Mouse (Mus musculus) thymus, postnatal 10 days (tissue): ENCODE results near the gene Fam173a.
"Not testable (repeated sequence)": the region's sequence is repeated elsewhere in the genome, so short reads cannot be mapped to it uniquely, and the experiment has no call there.

Experiments
- DNase-seq, 2 experiments: peaks; one replicate each; pipeline ENCODE4 v3.0.0; 2021; ENCODE audit warnings: low spot score in 2 of 2

The Fam173a gene

DNA sequence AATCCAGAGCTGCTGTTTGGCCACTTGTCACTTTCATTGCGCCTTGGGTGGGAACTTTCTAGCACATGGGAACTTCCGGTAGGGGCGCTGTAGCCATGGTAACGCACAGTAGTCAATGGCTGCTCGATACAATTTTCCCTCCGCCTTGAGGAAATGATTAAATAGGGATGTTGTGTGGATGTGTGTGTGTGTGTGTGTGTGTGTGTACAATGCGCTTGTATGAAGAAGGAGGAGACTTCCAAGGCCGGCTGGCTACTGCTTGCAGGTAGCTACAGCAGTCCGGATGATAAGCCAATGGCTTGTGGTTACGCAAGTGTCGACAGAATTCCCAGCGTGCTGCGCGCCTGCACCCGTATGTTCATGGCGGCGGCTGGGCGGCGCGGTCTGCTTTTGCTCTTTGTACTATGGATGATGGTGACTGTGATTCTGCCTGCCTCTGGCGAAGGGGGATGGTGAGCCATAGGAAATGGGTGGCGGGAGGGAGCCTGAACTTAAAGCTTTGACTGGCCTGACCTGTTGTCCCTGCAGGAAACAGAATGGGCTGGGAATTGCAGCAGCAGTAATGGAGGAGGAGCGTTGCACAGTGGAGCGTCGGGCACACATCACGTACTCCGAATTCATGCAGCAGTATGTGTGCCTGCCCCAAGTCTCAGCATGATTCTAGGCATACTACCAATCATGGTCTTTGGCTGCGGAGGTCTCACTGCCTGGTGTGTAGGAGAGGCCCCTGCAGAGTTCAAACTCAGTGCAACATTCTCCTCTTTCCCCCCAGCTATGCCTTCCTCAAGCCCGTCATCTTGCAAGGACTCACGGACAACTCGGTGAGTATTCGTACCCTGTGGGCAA, 36.2 kb upstream of the Fam173a start, which contains the start of gene Jmjd8:
Gene Jmjd8 (plus strand): TSS at position 156 of the 846 bp plus-strand sequence.
- peak; percentile 66 to 68 for DNase-seq

DNA sequence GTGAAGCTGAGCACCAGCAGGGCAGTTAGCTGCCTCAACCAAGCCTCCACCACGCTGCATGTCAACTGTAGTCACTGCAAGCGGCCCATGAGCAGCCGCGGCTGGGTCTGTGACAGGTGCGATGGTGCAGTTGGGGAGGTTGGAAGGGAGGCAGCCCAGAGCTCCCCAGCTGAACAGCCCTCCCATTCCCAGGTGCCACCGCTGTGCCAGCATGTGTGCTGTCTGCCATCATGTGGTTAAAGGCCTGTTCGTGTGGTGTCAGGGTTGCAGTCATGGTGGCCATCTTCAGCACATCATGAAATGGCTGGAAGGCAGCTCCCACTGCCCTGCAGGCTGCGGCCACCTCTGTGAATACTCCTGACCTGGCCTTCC, 35.5 kb upstream of the Fam173a start:
- DNase-seq: no peak

DNA sequence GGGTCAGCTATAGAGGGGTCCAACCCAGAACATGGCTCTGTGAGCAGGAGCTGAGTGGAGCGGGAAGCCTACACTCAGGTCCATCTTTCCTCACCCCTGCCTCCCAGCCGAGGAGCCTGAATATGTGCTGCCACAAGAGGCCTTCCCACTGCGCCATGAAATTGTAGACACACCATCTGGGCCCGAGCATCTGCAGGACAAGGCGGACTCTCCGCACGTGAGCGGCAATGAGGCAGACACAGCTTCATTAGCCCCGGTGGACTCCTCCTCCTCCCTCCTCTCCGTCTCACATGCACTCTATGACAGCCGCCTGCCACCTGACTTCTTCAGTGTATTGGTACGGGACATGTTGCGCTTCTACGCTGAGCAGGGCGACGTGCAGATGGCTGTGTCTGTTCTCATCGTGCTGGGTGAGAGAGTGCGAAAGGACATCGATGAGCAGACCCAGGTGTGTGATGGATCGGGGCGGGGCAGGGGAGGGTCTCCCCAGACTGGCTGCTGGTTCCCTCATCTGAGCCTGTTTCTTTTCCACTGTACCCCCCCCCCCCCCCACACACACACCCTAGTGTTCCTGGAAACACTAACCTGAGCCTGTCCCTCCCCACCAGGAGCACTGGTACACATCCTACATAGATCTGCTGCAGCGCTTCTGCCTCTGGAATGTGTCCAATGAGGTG, 35.0 kb upstream of the Fam173a start:
- no peak for DNase-seq

DNA sequence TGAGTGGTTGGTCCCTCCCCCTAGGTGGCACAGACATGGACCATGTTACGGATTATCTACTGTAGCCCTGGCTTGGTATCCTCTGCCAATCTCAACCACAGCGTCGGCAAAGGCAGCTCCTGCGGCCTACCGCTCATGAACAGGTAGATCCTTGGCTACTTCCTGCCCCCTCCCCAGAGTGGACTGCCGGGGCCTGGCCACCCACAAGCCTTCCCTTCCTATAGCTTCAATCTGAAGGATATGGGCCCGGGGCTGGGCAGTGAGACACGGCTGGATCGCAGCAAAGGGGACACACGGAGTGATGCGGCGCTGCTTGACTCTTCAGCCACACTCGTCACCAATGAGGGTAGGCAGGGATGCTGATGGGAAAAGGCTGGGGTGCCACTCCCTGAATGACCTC, 34.3 kb upstream of the Fam173a start:
- no peak for DNase-seq

DNA sequence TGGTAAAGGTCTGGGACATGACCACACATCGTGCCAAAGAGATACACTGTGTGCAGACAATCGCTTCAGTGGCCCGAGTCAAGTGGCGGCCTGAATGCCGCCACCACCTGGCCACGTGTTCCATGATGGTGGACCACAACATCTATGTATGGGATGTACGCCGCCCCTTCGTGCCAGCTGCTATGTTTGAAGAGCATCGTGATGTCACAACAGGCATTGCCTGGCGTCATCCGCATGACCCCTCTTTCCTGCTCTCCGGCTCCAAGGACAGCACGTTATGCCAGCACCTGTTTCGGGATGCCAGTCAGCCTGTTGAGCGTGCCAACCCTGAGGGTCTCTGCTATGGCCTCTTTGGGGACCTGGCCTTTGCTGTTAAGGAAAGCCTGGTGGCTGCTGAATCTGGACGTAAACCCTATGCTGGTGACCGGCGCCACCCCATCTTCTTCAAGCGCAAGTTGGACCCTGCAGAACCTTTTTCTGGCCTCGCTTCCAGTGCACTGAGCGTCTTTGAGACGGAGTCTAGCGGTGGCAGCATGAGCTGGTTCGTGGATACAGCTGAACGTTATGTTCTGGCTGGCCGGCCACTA, 33.4 kb upstream of the Fam173a start:
- no peak for DNase-seq

DNA sequence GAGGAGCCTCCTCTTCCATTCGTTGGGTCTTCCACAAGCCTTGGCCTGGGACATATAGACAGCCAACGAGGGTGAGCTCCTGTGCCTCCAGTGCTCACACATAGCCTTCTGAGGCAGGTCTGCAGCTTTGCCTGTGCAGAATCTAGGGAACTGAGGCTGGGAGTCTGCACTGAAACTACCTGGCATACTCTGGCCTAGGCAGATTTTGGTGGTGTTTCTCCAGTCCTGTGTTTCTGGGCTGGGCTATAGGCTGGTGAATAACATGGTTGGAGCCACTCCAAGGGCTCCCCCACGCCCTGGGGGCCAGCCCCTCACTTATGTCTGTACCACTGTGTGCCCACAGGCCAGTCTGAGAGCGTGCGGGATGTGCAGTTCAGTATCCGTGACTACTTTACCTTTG, 32.6 kb upstream of the Fam173a start:
- no peak for DNase-seq

DNA sequence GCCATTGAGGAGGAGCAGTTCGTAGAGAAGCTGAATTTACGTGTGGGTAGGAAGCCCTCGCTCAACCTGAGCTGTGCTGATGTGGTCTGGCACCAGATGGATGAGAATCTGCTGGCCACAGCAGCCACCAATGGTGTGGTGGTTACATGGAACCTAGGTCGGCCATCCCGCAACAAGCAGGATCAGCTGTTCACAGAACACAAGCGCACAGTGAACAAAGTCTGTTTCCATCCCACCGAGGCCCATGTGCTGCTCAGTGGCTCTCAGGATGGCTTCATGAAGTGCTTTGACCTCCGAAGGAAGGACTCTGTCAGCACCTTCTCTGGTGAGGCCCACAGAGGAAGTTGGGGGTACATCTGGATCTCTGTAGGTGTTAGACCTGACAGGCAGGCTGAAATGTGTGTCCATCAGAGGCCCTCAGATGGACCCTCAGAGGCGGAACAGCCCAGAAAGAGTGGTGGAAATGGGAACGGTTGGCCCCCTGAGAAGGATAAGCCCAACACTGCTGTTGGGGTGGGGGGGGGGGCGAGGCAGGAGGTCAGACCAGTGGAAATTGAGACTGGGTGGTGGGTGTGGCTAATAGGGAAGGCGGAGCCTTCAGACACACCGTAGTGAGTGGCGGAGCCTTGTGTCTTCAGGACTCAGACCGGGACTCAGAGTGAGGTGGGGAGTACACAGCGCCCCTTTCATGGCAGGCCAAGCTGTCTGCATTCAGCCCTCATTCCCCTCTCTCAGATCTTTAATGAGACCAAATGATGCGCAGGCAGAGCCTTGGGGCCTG, 31.9 kb upstream of the Fam173a start:
- DNase-seq: no peak

DNA sequence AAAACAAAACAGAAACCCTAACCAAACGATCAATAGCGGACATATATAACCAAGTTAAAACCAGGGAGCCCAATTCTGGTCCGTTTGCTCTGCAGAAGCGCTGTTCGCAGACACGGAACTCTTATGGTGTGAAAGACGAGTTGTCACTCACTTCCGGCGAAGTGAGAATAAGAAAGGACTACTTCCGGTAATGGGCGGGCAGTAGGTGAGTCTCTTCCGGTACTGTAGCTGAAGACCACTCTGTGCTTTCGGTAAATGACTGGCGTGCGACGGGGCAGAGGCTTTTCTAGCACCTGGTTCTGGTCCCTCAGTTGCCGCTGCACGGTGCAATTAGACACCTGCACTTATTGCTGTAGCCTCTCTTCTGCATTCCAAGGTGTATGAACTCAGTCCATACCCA, 30.8 kb upstream of the Fam173a start, which contains the start of gene Wdr24:
Gene Wdr24 (plus strand): TSS at position 176 of the 400 bp plus-strand sequence.
- peak; percentile 62 to 82 for DNase-seq

DNA sequence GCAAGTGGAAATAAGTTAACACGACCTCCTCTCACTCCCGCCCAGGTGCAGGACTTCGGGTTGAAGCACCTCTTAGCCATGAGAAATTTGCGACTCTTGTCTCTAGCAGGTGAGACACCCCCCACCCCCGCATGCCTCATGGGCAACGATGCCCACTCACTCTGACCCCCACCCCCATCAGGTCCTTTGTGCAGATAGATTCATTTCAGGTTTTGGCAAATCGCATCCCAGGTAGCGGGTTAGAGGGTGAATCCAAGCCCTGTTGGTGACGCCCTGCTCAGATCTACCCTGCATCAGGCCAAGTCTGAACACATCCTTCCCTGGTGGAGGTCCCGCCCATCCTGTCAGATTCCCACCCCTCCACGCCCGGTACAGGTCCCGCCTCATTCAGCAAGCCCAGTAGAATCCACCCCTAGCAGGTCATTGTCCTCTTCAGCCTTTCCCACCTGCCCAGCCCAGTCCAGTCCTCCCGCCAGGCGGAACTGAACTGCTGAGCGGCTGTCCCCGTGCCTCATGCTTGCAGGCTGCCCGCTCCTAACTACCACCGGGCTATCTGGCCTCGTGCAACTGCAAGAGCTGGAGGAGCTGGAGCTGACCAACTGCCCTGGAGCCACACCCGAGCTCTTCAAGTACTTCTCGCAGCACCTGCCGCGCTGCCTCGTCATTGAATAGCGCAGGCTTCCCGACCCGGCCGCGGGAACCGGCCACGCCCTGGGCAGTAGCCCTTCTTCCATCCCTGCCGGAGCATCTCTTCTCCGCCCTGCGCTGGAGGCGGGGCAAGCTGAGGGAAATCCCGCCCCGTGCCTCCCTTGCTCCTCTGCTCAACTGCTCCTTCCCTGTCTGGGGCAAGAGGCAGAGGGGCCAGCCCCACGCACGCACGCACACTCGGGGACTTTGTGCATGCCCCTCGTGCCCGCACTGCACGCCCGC, 26.4 kb upstream of the Fam173a start:
- DNase-seq: no peak

DNA sequence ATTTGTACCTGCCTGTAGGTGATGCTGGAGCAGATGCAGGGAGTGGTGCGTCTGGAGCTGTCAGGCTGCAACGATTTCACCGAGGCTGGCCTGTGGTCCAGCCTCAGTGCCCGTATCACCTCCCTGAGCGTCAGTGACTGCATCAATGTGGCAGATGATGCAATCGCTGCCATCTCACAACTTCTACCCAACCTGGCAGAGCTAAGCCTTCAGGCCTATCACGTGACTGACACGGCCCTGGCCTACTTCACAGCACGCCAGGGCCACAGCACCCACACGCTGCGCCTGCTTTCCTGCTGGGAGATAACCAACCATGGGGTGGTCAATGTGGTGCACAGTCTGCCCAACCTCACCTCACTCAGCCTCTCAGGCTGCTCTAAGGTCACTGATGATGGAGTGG, 25.0 kb upstream of the Fam173a start:
- no peak for DNase-seq

DNA sequence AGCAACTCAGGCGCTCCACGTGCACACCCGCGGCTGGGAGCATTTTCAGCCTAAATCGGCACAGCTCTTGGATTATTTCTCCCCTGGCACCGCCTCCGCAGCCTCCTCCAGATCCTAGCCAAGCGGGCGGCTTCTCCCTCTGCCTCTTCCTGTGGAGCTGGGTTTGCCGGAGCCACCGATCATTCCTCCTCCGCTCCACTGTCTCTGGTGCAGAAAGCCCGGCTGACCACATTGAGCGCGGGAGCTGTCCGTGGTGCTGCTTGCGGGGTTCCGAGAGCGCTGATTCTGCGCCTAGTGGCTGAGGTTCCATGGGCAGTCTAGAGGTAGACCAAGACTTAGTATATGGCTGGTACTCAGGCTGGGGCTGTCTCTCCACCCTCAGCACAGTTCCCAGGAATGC, 20.8 kb upstream of the Fam173a start:
- peak in 1 of 2 experiments; percentile 82 for DNase-seq

DNA sequence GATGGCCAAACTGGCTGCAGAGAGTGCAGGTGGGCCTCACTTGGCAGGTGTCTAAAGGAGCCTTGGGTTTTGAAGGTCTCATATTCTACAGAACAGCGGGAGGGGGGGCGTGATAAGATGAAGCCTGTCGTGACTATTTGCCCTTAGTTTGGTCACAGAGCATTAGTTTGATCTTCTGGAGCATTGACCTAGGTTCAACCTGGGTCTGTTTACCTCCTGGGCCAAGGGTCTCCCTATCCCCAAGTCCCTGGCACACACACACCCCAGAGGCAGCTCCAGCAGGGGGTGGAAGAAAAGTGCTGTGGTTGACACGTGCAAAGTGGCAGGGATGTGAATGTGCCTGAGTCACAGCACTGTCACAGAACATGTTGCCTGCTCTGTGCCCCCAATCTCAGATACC, 18.2 kb upstream of the Fam173a start:
- DNase-seq: no peak

DNA sequence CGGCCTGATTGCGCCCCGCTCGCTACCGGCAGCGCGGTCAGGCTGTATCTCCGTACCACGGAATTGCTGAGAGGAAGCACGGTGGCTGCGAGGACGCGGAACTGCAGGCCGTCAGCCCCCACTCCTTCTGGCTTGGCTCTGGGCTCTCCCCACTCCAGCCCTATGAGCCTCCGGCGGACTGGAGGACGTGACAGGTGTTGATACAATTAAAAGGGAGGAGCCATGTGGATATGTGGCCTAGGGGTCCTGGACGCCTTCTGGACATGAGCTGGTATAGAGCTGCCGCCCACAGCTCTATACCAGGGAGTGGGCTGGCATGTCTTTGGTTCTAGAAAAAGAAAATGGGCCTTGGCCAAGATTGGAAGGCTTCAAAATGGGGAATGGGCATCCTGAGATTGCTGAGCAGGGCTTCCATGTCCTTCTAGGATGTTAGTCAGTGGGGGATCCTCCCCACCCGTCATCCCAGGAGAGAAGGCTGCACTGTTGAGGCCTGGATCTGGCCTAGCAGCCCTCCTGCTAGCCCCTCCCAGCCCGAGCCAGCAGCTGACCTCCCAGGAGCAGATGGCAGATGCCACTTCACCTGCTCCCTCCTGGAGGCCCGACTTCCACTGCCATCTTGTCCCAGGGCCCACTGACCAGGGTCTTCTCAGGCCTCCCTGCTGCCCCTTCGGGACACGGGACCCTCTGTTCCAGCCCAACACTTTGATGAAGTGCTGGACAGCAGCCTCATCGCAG, 17.1 kb upstream of the Fam173a start:
- DNase-seq: no peak

DNA sequence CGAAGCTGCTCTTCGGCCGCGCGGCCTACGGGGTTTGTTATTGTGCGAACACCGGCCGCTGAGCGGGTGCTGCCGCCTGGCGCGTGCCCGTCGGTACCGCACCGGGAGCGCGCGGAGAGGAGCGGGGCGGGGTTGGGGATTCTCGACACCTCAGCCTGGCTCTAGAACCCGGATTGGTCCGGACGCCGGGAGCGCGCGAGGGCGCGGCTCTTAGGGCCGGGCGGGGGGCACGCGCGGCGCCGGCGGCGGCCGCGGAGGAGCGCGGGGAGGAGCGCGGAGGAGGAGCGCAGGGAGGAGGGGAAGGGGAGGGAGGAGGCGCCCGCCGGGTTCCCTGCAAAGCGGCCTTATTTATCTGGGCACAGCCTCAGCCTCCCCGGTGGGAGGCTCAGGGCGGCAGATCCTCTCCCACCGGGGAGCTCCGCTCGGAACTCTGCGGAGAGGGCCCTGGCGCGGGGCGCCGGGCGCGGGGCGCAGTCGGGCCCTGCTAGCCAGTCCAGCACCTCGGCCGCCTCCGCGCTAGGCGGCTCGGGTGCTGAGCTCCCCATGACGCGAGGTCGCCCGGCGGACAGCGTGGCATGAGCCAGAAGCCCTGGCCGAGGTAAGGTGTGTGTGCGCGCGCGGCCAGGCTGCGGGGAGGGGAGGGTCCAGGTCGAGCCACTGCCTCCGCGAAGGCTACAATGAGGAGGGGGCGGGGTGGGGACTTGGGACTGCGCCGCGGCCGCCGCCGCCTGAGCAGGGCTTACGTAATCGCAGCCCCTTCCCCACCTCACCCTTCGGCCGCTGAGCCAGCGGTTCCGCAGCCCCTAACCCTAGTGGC, 16.3 kb upstream of the Fam173a start, which contains the start of gene Fbxl16:
Gene Fbxl16 (plus strand): TSS at position 297 of the 817 bp plus-strand sequence.
- no peak for DNase-seq

DNA sequence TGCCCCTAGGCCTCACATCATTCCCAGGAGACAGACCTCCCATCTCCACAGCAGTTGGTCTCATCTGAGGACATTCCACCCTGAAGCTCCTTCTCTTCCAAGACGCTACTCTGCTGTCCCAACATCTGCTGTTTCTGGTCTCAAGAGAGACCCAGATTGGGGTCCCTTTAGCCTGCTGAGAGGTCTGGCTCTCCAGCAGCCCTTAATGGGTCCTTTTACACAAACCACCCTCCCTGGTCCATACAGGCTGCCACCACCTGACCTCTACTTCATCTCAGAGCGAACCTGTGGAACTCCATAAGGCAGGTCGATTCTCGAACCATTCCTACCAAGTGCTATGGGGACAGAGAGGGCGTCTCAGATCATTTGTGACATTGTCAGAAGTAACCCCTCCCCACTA, 15.3 kb upstream of the Fam173a start:
- no peak for DNase-seq

DNA sequence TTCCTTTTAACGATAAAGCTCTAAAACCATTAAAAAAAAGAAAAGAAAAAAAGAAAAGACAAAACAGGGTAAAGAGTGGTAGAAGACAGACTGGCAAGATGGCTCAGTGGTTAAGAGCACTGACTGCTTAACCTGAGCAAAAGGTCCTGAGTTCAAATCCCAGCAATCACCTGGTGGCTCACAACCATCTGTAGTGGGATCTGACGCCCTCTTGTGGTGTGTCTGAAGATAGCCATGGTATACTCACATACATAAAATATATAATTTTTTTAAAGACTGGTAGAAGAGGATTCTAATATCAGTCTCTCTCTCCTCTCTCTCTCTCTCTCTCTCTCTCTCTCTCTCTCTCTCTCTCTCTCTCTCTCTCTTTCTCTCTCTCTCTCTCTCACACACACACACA, 14.8 kb upstream of the Fam173a start:
- DNase-seq: not testable (repeated sequence)

DNA sequence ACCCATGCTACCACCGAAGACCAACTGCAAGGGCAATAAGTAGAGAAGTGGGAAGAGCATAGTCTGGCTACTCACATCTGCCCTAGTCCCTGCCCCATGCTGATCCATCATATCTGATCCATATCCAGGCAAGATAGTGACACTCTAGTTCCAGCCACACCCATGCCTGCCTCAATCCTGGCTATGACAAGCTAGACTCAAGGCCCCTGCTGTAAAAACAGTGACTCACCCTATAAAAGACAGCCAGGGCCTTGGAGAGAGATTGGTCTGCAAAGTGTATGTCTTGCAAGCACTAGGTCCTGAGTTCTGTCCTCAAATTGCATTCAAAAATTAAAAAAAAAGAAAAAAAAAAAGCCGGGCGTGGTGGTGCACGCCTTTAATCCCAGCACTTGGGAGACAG, 13.8 kb upstream of the Fam173a start:
- DNase-seq: no peak

DNA sequence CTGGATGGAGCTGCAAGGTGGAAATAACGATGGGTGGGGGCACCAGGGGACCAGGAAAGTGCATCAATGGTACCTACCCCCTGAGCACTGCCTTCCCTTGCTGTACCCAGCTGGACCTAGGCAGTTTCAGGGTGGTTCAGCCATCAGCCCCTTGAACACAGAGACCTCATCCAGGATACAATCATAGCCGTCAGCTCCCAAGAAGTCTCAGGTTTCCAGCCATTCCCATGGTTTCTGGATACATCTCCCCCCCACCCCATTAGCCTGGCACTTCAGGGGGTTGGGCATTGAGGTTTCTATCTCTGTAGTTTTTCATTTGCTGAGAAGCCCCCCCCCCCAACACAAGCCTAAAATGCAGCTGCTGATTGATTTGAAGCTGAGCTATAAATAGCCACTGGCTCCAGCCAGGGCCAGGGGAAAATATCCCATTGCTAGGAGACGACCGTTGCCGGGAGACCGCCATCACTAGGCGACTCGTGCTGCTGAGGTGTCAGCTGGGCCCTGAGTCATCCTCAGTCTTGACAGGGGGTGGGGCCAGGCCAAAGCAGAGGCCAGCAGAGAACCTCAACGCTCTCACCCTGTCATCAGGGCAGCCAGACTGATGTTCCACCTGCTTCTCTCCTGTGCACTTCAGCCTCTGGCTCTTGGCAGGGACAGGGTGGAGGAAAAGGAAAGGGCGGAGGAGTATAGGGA, 10.3 kb upstream of the Fam173a start:
- DNase-seq: no peak

DNA sequence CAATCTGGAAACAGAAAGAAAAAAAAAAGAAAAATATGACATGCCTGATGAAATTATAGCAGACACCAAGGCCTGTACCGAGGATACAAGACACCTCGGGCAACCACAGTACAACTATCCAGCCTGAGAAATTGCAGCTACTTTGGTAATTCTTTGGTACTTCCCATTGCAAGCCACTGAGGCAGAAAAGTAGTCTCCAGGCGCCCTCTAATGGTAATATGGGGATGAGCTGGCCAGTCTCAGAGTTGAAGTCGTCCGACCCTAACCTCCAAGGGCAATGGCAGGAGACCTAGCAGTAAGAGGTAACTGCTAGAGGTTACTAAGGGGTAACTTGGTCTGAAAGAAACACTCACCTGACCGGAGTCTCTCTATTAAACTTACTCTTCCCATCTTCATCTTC, 8.3 kb upstream of the Fam173a start:
- DNase-seq: peak; percentile 55 to 72
